Mouse (Mus musculus): ENCODE measurements around the gene Stra6l. TPM values are rescaled to one million over a fixed set of nuclear protein-coding genes. Genes with fewer than 3 reads are reported as not detected.

Stra6l gene
- polyA plus RNA-seq, 1 experiment from 2014 or later, result 0.61 TPM

GRCm38 (mm10) chr4:45890066-45890761 lies 41.8 kb downstream of the Stra6l start, which contains the start of gene Ccdc180:
Gene Ccdc180, plus strand, starts transcription at chr4:45890303.
- ATAC-seq (ENCODE audit: insufficient number of reproducible peaks, low FRiP score, low TSS enrichment, low read depth), result no peak
- WGBS, result 14% methylated on average over 19 of the region's 19 CpGs
- Histone ChIP-seq H3K4me1 (peaks cover 8% of the 10 kb centered on the region), H3K4me2 (no peak within 1 kb of the TSS), H3K27ac (no peak within 1 kb of the TSS), H3K27me3 (0 out of 2 replicates have a peak, but pooled peaks cover 9% of the 10 kb centered on the region), H3K36me3 (no peaks in the 10 kb centered on the region), H3K9me3 (no peaks in the 10 kb centered on the region), H3K9ac (no peak within 1 kb of the TSS), H3K4me3 (no peak within 1 kb of the TSS)

GRCm38 (mm10) chr4:45896425-45897081 lies 48.1 kb downstream of the Stra6l start:
- H3K9me3 ChIP-seq, result no peaks in the 10 kb centered on the region
- H3K9ac ChIP-seq, result no peak overlapping the region
- H3K4me2 ChIP-seq, result no peak overlapping the region
- 0 out of 2 replicates have a peak, but pooled peaks have one; percentile 38 for ATAC-seq (ENCODE audit: insufficient number of reproducible peaks, low FRiP score, low TSS enrichment, low read depth)
- H3K27me3 ChIP-seq, result 0 out of 2 replicates have a peak, but pooled peaks cover 9% of the 10 kb centered on the region
- H3K36me3 ChIP-seq, result no peaks in the 10 kb centered on the region
- no peak overlapping the region for H3K4me3 ChIP-seq
- peaks cover 13% of the 10 kb centered on the region for H3K4me1 ChIP-seq
- no peak overlapping the region for H3K27ac ChIP-seq
- WGBS, result 14% methylated on average over 16 of the region's 16 CpGs

GRCm38 (mm10) chr4:45898413-45898812 lies 49.9 kb downstream of the Stra6l start:
- Histone ChIP-seq H3K36me3 (no peaks in the 10 kb centered on the region), H3K4me2 (no peak overlapping the region), H3K9me3 (no peaks in the 10 kb centered on the region), H3K4me3 (no peak overlapping the region), H3K27ac (no peak overlapping the region), H3K4me1 (peaks cover 13% of the 10 kb centered on the region), H3K27me3 (0 out of 2 replicates have a peak, but pooled peaks cover 3% of the 10 kb centered on the region), H3K9ac (no peak overlapping the region)
- 54% methylated on average over 5 of the region's 5 CpGs for WGBS
- ATAC-seq (ENCODE audit: insufficient number of reproducible peaks, low FRiP score, low TSS enrichment, low read depth), result no peak

GRCm38 (mm10) chr4:45909256-45909655 lies 60.8 kb downstream of the Stra6l start:
- ATAC-seq (ENCODE audit: insufficient number of reproducible peaks, low FRiP score, low TSS enrichment, low read depth), result no peak

GRCm38 (mm10) chr4:45909924-45910323 lies 61.5 kb downstream of the Stra6l start:
- Histone ChIP-seq H3K27me3 (no peaks in the 10 kb centered on the region), H3K9me3 (no peaks in the 10 kb centered on the region), H3K4me3 (no peak overlapping the region), H3K36me3 (no peaks in the 10 kb centered on the region), H3K4me1 (no peaks in the 10 kb centered on the region), H3K9ac (no peak overlapping the region), H3K27ac (no peak overlapping the region), H3K4me2 (no peak overlapping the region)
- WGBS, result 71% methylated on average over 4 of the region's 4 CpGs
- no peak for ATAC-seq (ENCODE audit: insufficient number of reproducible peaks, low FRiP score, low TSS enrichment, low read depth)

More at GRCm38 (mm10) chr4:45909256-45909655, 60.8 kb downstream of the Stra6l start:
- Histone ChIP-seq H3K4me2 (no peak overlapping the region), H3K27ac (no peak overlapping the region), H3K27me3 (no peaks in the 10 kb centered on the region), H3K36me3 (no peaks in the 10 kb centered on the region), H3K9ac (no peak overlapping the region), H3K4me3 (no peak overlapping the region), H3K9me3 (no peaks in the 10 kb centered on the region), H3K4me1 (no peaks in the 10 kb centered on the region)
- 88% methylated on average over 13 of the region's 13 CpGs for WGBS

- Histone ChIP-seq H3K36me3 (no peaks in the 10 kb centered on the region), H3K4me1 (no peaks in the 10 kb centered on the region), H3K4me2 (no peak overlapping the region), H3K27me3 (no peaks in the 10 kb centered on the region), H3K27ac (no peak overlapping the region), H3K4me3 (no peak overlapping the region), H3K9me3 (no peaks in the 10 kb centered on the region), H3K9ac (no peak overlapping the region)
- WGBS, result 83% methylated on average over 5 of the region's 5 CpGs
- ATAC-seq (ENCODE audit: insufficient number of reproducible peaks, low FRiP score, low TSS enrichment, low read depth), result no peak
Observed at GRCm38 (mm10) chr4:45911256-45911655, 62.8 kb downstream of the Stra6l start.

GRCm38 (mm10) chr4:45911876-45912275 lies 63.4 kb downstream of the Stra6l start:
- Histone ChIP-seq H3K27ac (no peak overlapping the region), H3K9me3 (no peaks in the 10 kb centered on the region), H3K36me3 (no peaks in the 10 kb centered on the region), H3K4me2 (no peak overlapping the region), H3K4me3 (no peak overlapping the region), H3K9ac (no peak overlapping the region), H3K4me1 (no peaks in the 10 kb centered on the region), H3K27me3 (no peaks in the 10 kb centered on the region)
- ATAC-seq (ENCODE audit: insufficient number of reproducible peaks, low FRiP score, low TSS enrichment, low read depth), result no peak
- 88% methylated on average over 4 of the region's 4 CpGs for WGBS

GRCm38 (mm10) chr4:45917091-45917490 lies 68.6 kb downstream of the Stra6l start:
- H3K27me3 ChIP-seq, result no peaks in the 10 kb centered on the region
- no peaks in the 10 kb centered on the region for H3K36me3 ChIP-seq
- no peak overlapping the region for H3K4me3 ChIP-seq
- no peak overlapping the region for H3K9ac ChIP-seq
- H3K27ac ChIP-seq, result no peak overlapping the region
- no peaks in the 10 kb centered on the region for H3K9me3 ChIP-seq
- no peak overlapping the region for H3K4me2 ChIP-seq
- WGBS, result 83% methylated on average over 7 of the region's 7 CpGs
- no peaks in the 10 kb centered on the region for H3K4me1 ChIP-seq
- ATAC-seq (ENCODE audit: insufficient number of reproducible peaks, low FRiP score, low TSS enrichment, low read depth), result no peak

GRCm38 (mm10) chr4:45921663-45922435 lies 73.4 kb downstream of the Stra6l start:
- no peak overlapping the region for H3K9ac ChIP-seq
- no peak overlapping the region for H3K4me3 ChIP-seq
- no peaks in the 10 kb centered on the region for H3K27me3 ChIP-seq
- WGBS, result 79% methylated on average over 10 of the region's 10 CpGs
- no peaks in the 10 kb centered on the region for H3K4me1 ChIP-seq
- no peak overlapping the region for H3K27ac ChIP-seq
- no peaks in the 10 kb centered on the region for H3K36me3 ChIP-seq
- ATAC-seq (ENCODE audit: insufficient number of reproducible peaks, low FRiP score, low TSS enrichment, low read depth), result no peak
- H3K9me3 ChIP-seq, result no peaks in the 10 kb centered on the region
- no peak overlapping the region for H3K4me2 ChIP-seq

- Histone ChIP-seq H3K4me1 (no peaks in the 10 kb centered on the region), H3K9ac (no peak overlapping the region), H3K4me2 (no peak overlapping the region), H3K36me3 (no peaks in the 10 kb centered on the region), H3K27me3 (no peaks in the 10 kb centered on the region), H3K4me3 (no peak overlapping the region), H3K9me3 (no peaks in the 10 kb centered on the region), H3K27ac (no peak overlapping the region)
- ATAC-seq (ENCODE audit: insufficient number of reproducible peaks, low FRiP score, low TSS enrichment, low read depth), result no peak
- WGBS, result 89% methylated on average over 4 of the region's 4 CpGs
Observed at GRCm38 (mm10) chr4:45924011-45924410, 75.5 kb downstream of the Stra6l start.

GRCm38 (mm10) chr4:45928561-45928960 lies 80.1 kb downstream of the Stra6l start:
- no peaks in the 10 kb centered on the region for H3K36me3 ChIP-seq
- no peak overlapping the region for H3K27ac ChIP-seq
- no peaks in the 10 kb centered on the region for H3K9me3 ChIP-seq
- H3K4me1 ChIP-seq, result no peaks in the 10 kb centered on the region
- 64% methylated on average over 4 of the region's 4 CpGs for WGBS
- H3K27me3 ChIP-seq, result no peaks in the 10 kb centered on the region
- no peak overlapping the region for H3K4me2 ChIP-seq
- H3K9ac ChIP-seq, result no peak overlapping the region
- no peak overlapping the region for H3K4me3 ChIP-seq
- no peak for ATAC-seq (ENCODE audit: insufficient number of reproducible peaks, low FRiP score, low TSS enrichment, low read depth)

Measured in limb, embryonic 15.5 days (tissue).